Mouse (Mus musculus) left cerebral cortex, postnatal 14 days (tissue): ENCODE measurements around the gene Chd6. TPM values are rescaled to one million over a fixed set of nuclear protein-coding genes. Genes with fewer than 3 reads are reported as not detected.

Experiments
- DNase-seq, 2 experiments: peaks; one replicate each; pipeline ENCODE4 v3.0.0; 2021 to 2022; ENCODE audit warnings: low spot score in 2 of 2, mixed read lengths in 1 of 2
- intact Hi-C: fragments of 180-260 bp; cut with DNase I; formaldehyde crosslinking; loops from one replicate; pipeline ENCODE4 v1.15.1; 2025
- total RNA-seq, 2 experiments: library from RNA; stranded (reverse); gene quantifications; 2 replicates each; pipeline ENCODE4 v1.2.3; 2021

Chd6 gene
- total RNA-seq, 2 experiments from 2014 or later: 53.6 to 64.2 TPM

DNA sequence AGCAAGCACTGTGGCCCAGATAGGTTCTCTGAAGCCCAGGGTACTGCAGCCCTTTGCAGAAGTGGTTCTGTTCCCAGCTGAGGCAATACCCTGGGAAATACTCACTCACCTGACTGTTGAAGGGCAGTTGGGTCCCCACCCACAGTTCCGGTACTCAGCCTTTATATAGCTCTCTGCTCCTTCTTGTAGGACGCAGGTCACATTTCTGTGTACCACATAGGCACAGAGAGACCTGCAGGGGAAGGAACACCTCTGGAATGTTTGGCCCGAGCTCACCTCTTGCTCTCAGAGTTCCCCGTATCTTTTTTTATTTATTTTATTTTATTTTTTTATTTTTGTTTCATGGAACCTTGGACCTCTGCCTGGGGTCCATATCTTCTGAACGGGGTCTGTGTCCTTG, 198.2 kb downstream of the Chd6 start:
- intact Hi-C loops: no loop called here
- DNase-seq: no peak

DNA sequence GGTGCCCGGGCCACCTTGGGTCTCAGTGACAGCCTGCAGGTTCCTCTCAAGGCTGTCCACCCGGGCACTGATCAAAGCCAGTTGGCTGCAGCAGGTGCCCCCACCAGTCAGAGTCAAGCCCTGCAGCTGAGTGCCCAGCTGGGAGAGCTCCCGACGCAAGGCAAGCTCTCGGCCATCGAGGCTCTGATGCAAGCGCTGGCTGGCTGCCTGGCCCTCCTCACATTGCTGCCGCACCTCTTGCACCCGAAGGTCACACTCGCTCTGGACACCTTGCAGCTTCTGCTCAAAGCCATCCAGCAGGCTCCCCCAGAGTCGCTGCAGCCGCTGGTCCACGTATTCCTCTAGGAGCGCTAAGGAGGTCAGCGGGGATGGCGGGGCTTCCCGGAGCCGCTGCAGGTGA, 200.3 kb downstream of the Chd6 start:
- intact Hi-C loops: no loop called here
- DNase-seq: no peak

DNA sequence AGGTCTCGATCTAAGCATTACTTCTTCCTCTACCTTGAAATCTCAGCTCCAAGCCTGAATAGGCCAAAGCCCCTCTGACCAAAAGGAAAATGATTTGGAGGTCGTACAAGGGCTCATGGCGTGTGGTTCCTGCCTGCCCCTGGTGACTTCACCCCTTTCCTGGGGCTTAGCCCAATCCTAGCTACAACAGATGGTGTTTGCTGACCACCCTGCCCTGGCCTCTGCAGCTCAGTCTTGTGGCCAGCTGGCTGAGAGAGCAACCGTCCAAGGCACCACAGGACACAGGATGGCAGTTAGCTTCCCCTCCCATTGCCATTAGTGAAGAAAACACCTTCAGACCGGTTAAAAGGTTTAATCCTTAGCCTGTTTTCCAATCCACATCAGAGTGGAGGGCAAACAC, 202.8 kb downstream of the Chd6 start:
- intact Hi-C loops: no loop called here
- no peak for DNase-seq

DNA sequence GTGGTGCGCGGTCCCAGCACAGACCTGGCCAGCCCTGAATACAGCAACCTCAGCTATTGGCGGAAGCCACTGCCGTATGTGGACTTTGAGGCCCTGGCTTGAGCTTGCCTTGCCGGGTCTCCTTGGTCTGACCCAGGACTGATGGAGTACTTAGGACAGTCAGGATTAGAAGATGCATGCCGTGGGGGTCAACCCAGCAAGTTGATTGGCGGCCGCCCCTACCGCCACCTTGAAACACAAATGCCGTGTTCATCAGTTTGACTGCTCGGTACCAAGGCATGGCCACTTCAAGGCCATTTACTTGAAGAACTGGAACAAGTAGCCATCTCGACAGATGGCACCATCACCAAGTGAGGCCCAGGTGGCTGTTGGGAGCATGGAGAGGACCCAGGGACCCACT, 203.6 kb downstream of the Chd6 start:
- intact Hi-C loops: no loop called here
- DNase-seq: no peak

DNA sequence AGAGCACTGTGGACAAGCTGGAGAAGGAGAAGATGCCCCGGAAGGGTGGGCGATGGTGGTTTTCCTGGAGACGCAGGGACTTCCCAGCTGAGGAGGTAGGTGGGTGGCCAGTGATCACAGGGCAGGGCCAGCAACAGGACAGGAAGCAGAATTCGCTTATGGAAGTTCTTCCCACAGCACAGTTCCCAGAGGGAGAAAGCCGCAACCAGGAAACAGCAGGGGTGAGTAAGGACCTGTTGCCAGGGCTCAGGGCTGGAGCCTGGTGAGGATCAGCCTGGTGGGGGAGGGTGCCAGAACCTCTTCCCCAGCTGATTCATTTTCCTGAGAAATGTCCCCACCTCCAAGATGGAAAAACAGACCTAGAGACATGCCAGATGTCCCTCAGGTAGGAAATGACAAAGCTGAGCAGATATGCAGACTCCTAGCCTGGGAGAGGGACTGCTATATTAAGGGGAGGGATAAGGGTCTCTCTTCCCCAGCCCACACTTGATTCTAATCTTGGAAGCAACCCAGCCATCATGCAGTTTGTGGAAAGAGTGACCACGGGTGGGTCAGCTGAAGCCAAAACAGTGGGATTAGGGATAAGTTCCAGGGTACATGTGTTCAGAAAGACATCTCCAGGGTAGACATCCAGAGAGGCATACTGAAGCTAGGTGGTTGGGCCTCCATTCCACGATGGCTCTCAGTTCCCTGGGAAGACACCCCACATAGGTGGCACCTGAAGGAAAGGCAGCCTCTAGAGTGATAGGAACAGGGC, 207.0 kb downstream of the Chd6 start:
- intact Hi-C loops: no loop called here
- no peak for DNase-seq

Other genes with a start within 250 kb of the Chd6 start
- 10 to 100 TPM; 74.2 to 84.2 TPM for gene Zhx3, start 236.1 kb downstream of the Chd6 start, total RNA-seq
- gene Lpin3, start 228.4 kb downstream of the Chd6 start, total RNA-seq: 1 to 10 TPM in 1 of 2 experiments, under 1 TPM in 1; 0.30 to 1.2 TPM
- under 1 TPM; 0.35 to 0.57 TPM for gene Emilin3, start 196.7 kb downstream of the Chd6 start, total RNA-seq